Mouse (Mus musculus) frontal cortex, adult 2 months (tissue): ENCODE results near the gene Gfod2. TPM values are rescaled to one million over a fixed set of nuclear protein-coding genes. Genes with fewer than 3 reads are reported as not detected.

Source experiments
- DNase-seq, 2 experiments: peaks; one replicate each; pipeline ENCODE4 v3.0.0; 2022; ENCODE audit warnings: low spot score in 1 of 2; ENCODE audit errors: extremely low spot score in 1 of 2
- polyA plus RNA-seq: library from polyadenylated mRNA; depleted of rRNA; stranded (reverse); fragments of >200 nt; gene quantifications from 2 replicates; pipeline ENCODE4 v1.2.3, GENCODE M21; 2012; rRNA removed

Gene Gfod2
- polyA plus RNA-seq, 1 experiment: 21.5 TPM

DNA sequence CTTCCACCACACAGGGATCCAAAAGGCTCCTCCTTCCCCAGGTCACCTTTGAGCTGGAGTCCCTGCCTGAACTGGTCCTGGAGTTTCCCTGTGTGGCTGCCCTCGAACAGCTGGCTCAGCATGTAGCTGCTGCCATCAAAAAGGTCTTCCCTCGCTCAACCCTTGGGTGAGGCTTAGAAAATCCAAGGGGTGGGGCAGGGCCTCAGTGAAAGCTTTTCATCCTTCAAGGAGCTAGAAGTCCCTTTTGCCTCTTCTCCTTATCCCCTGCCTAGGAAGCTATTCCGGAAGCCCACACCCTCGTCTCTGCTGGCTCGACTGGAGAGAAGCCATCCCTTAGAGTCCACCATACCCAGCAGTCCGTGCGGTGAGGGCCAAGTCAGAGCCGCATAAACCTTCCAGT is 71.0 kb downstream of the Gfod2 start:
- DNase-seq: no peak

GRCm38 (mm10) chr8:105686551-105686950 is 71.9 kb downstream of the Gfod2 start:
- no peak for DNase-seq

DNA sequence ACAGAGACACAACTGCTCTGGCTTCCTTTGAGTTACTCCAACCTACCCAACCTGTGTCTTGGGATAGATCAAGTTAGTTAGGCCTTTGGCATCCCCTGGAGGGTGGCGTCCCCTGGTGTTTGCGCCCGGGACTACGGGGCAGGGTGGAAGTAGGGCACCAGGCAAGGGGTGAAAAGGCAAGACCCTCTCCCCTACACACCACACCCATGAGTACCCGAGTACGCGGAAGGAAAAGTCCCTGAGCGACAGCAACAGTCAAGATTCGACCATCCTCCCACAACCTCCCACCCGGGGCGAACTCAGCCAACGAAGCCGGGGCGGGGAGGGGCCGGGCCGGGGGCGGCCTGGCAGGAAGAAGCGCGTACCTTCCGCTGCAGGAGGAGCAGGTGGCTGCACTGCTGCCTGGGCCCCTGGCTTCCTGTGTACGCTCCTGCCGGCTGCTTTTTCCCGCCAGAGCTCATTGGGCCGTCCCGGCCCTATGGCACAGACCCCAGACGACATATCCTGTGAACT is 72.6 kb downstream of the Gfod2 start, which contains the start of gene Carmil2:
Carmil2 (plus strand) TSS at position 479 of the 513 bp plus-strand sequence.
- DNase-seq: no peak

- no peak for DNase-seq
These were observed 73.1 kb downstream of the Gfod2 start for GRCm38 (mm10) chr8:105685325-105685724.

DNA sequence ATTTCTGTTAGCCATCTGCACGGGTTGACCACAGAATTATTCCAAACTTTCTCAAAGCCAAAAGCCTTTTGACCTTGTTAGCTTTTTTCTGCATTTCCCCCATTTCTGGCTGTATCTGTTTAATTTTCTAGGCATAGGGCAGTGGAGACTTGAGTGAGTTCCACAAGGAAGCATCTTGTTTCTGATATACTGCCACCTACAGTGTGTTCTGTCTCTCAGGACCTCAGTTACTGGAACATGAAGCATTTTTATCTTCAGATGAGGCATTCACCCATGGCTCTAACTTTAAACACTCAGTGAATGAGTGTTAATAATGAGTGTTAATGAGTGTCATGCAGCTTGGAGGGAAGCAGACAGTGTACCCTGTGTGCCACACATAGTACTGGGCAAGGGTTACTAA is 80.6 kb downstream of the Gfod2 start:
- no peak for DNase-seq

Other genes starting within 250 kb of the Gfod2 start
- 0.21 and 0.22 TPM in 2 replicates for gene Hsd11b2, start 239.9 kb downstream of the Gfod2 start, polyA plus RNA-seq
- 334 and 339 TPM in 2 replicates for gene Atp6v0d1, start 192.6 kb downstream of the Gfod2 start, polyA plus RNA-seq
- gene Ripor1, start 153.4 kb downstream of the Gfod2 start, polyA plus RNA-seq: 52.0 and 52.1 TPM in 2 replicates
- gene Ctcf, start 122.1 kb downstream of the Gfod2 start, polyA plus RNA-seq: 34.9 and 37.1 TPM in 2 replicates
- gene Agrp, start 121.3 kb downstream of the Gfod2 start, polyA plus RNA-seq: 0.25 and 0.36 TPM in 2 replicates
- 33.6 and 37.2 TPM in 2 replicates for gene Carmil2, start 72.4 kb downstream of the Gfod2 start, polyA plus RNA-seq
- gene Acd, start 57.6 kb downstream of the Gfod2 start, polyA plus RNA-seq: 42.5 and 46.0 TPM in 2 replicates
- 49.5 and 57.0 TPM in 2 replicates for gene Pard6a, start 57.5 kb downstream of the Gfod2 start, polyA plus RNA-seq
- 0.38 and 0.92 TPM in 2 replicates for gene 4933405L10Rik, start 51.0 kb downstream of the Gfod2 start, polyA plus RNA-seq
- 15.6 and 16.0 TPM in 2 replicates for gene Enkd1, start 50.5 kb downstream of the Gfod2 start, polyA plus RNA-seq
- 24.2 and 28.5 TPM in 2 replicates for gene Ranbp10, start 68.7 kb upstream of the Gfod2 start, polyA plus RNA-seq
- gene Tsnaxip1, start 69.1 kb upstream of the Gfod2 start, polyA plus RNA-seq: 0.17 TPM in 1 of 2 replicates, not detected in the other
- gene Cenpt, start 94.6 kb upstream of the Gfod2 start, polyA plus RNA-seq: 31.5 and 32.3 TPM in 2 replicates
- gene Thap11, start 96.5 kb upstream of the Gfod2 start, polyA plus RNA-seq: 47.0 and 47.1 TPM in 2 replicates
- 79.7 and 94.9 TPM in 2 replicates for gene Nutf2, start 101.9 kb upstream of the Gfod2 start, polyA plus RNA-seq
- gene Edc4, start 122.2 kb upstream of the Gfod2 start, polyA plus RNA-seq: 71.6 and 78.3 TPM in 2 replicates
- gene Nrn1l, start 134.9 kb upstream of the Gfod2 start, polyA plus RNA-seq: 4.2 and 8.1 TPM in 2 replicates
- 13.3 TPM in 2 replicates for gene Pskh1, start 141.8 kb upstream of the Gfod2 start, polyA plus RNA-seq
- gene Ctrl, start 175.2 kb upstream of the Gfod2 start, polyA plus RNA-seq: 4.5 and 4.9 TPM in 2 replicates
- gene Psmb10, start 179.8 kb upstream of the Gfod2 start, polyA plus RNA-seq: 115 and 125 TPM in 2 replicates
- gene Lcat, start 184.7 kb upstream of the Gfod2 start, polyA plus RNA-seq: 75.1 and 75.6 TPM in 2 replicates
- 24.9 and 28.3 TPM in 2 replicates for gene Slc12a4, start 207.4 kb upstream of the Gfod2 start, polyA plus RNA-seq
- not detected in 2 replicates for gene Dpep3, start 220.8 kb upstream of the Gfod2 start, polyA plus RNA-seq
- gene Dus2, start 232.7 kb upstream of the Gfod2 start, polyA plus RNA-seq: 27.1 and 28.5 TPM in 2 replicates
- gene Dpep2nb, start 247.3 kb upstream of the Gfod2 start, polyA plus RNA-seq: not detected in 2 replicates